Mouse (Mus musculus) kidney, postnatal 10 days (tissue): ENCODE measurements around the gene Adam34.
"Not testable (repeated sequence)": the region's sequence is repeated elsewhere in the genome, so short reads cannot be mapped to it uniquely, and the experiment has no call there.

ENCODE experiments used
- DNase-seq: peaks from one replicate; pipeline ENCODE4 v3.0.0; 2021; ENCODE audit warnings: mixed read lengths

Gene Adam34

DNA sequence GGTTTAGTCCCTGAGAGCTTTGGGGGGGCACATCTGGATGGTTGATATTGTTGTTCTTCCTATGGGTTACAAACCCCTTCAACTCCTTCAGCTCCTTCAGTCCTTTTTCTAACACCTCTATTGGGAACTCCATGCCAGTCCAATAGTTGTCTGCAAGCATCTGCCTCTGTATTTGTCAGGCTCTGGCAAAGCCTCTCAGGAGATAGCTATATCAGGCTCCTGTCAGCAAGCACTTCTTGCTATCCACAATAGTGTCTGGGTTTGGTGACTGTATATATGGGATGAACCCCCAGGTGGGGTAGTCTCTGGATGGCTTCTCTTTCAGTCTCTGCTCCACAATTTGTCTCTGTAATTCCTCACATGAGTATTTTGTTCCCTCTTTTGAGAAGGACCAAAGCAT is at the start of gene Adam34:
Gene Adam34, minus strand, starts transcription at position 101 of the 400 bp plus-strand sequence.
- no peak for DNase-seq

DNA sequence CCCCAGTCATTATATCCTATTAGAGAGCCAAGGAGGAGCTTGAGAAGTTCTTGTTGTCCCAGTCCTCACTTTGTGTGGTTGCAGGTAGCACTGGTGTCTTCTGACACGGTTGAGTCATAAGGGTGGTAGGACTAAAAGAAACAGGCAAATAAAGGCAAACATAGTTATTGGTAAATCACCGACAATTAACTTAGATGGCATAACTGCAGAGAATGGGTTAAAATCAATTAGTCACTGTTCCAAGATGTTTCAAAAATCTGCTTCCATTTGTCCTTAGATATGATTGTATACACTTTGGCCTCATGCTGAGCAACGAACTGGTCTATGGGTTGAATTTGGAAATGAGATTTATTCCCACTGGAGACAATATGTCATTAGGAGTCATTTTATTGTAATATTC is 82.7 kb downstream of the Adam34 start, which contains the start of gene Gm5346:
Gene Gm5346, minus strand, starts transcription at position 101 of the 400 bp plus-strand sequence.
- no peak for DNase-seq

DNA sequence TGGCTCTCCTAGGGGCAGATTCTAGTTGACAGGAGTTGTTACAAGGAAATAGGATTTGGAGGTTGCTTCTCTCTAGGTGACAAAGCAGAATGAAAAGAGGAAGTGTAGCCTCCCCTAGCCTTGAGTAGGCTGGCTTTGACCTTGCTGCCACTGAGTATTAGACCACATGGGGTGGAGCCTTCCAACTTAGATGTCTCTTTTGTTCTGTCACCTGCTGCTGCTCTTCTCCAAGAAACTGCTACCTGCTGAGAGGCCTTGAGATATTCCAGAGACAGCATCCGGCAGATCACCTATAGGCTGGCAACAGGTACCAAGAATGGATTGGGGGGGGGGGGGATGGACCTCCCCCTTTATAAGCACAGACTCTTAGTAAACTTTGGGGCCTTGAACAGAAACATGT is 93.8 kb downstream of the Adam34 start:
- no peak for DNase-seq

DNA sequence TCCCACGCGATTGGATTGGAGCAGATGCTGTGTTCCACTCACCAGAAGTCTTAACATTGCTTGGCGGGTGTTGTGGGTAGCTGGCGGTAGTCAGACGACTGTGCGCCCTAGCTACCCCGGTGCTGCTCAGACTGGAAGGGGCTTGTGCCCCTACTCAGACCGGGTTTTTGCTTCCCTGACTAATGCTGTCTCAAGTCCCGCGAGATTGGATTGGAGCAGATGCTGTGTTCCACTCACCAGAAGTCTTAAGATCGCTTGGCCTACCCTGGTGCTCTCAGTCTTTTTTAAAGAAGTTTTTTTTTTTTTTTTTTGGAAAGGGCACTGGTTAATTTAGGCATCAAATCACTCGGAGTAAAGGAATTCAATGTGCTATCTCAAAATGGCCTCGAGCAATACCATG is 106.2 kb downstream of the Adam34 start:
- DNase-seq: not testable (repeated sequence)

DNA sequence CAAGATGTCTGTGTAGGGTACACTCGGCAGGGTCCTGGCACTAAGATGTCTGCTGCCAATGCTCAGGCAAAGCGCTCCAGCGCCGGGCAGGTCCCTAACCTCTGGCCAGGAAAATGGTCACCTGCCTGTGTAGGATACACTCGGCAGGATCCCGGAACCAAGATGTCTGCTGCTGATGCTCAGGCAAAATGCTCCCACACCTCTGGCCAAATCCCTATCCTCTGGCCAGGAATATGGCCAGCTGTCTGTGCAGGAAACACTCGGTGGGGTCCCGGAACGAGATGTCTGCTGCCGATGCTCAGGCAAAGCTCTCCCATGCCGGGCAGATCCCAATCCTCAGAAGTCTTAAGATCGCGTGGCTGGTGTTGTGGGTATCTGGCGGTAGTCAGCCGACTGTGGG is 106.7 kb downstream of the Adam34 start:
- not testable (repeated sequence) for DNase-seq
